Mouse (Mus musculus): Measurements from ENCODE around the gene Capn1. TPM values are rescaled to one million over a fixed set of nuclear protein-coding genes. Genes with fewer than 3 reads are reported as not detected.

Capn1 gene
- polyA plus RNA-seq (2014; fragmentation: Nextera tagmentation; extraction: Ambion mirVana): 16.1 and 16.6 TPM in 2 replicates

GRCm38 (mm10) chr19:6015511-6016315 lies at the start of gene Capn1:
Capn1 (minus strand) TSS chr19:6015897.
- H3K9ac ChIP-seq (replicated peaks; ENCODE audit: low read depth, low read length): peak within 1 kb of the TSS; percentile 45
- H3K4me2 ChIP-seq (replicated peaks; ENCODE audit: low read depth, low read length): peak within 1 kb of the TSS; percentile 90
- H3K27ac ChIP-seq (ENCODE audit: low read length): peak within 1 kb of the TSS; percentile 59; the same call in 1 of the 2 replicates
- 0 out of 2 replicates have a peak, but pooled peaks cover 3% of the 10 kb centered on the region for H3K4me1 ChIP-seq (ENCODE audit: control insufficient read depth, insufficient read depth, low read length)
- peak; percentile 68 for ATAC-seq (ENCODE audit: insufficient number of reproducible peaks, insufficient read depth, low FRiP score, low read depth)
- H3K4me3 ChIP-seq (ENCODE audit: low read depth, low read length): peak within 1 kb of the TSS; percentile 50
- no peaks in the 10 kb centered on the region for H3K27me3 ChIP-seq (ENCODE audit: control insufficient read depth, insufficient read depth, low read length)
- no peaks in the 10 kb centered on the region; the same call in 1 of the 2 replicates for H3K36me3 ChIP-seq (ENCODE audit: control insufficient read depth, insufficient read depth, low read length)
- 2% methylated on average over 40 of the region's 40 CpGs for WGBS
- H3K9me3 ChIP-seq (ENCODE audit: control insufficient read depth, low read depth, low read length): no peaks in the 10 kb centered on the region

GRCm38 (mm10) chr19:6063081-6063480 lies 47.4 kb upstream of the Capn1 start:
- Histone ChIP-seq H3K4me3 (ENCODE audit: low read depth, low read length) (no peak overlapping the region), H3K36me3 (ENCODE audit: control insufficient read depth, insufficient read depth, low read length) (peaks cover 13% of the 10 kb centered on the region), H3K27ac (ENCODE audit: low read length) (no peak overlapping the region), H3K27me3 (ENCODE audit: control insufficient read depth, insufficient read depth, low read length) (no peaks in the 10 kb centered on the region), H3K9ac (replicated peaks; ENCODE audit: low read depth, low read length) (0 out of 2 replicates have a peak overlapping the region, but pooled peaks have one; percentile 95), H3K9me3 (ENCODE audit: control insufficient read depth, low read depth, low read length) (no peaks in the 10 kb centered on the region), H3K4me2 (replicated peaks; ENCODE audit: low read depth, low read length) (no peak overlapping the region), H3K4me1 (ENCODE audit: control insufficient read depth, insufficient read depth, low read length) (peaks cover 24% of the 10 kb centered on the region)
- ATAC-seq (ENCODE audit: insufficient number of reproducible peaks, insufficient read depth, low FRiP score, low read depth): no peak
- WGBS: 92% methylated on average over 6 of the region's 6 CpGs

- H3K4me2 ChIP-seq (replicated peaks; ENCODE audit: low read depth, low read length): peak overlapping the region; percentile 99
- H3K27ac ChIP-seq (ENCODE audit: low read length): no peak overlapping the region
- ATAC-seq (ENCODE audit: insufficient number of reproducible peaks, insufficient read depth, low FRiP score, low read depth): no peak
- peak overlapping the region; percentile 79 for H3K4me3 ChIP-seq (ENCODE audit: low read depth, low read length)
- 36% methylated on average over 5 of the region's 5 CpGs for WGBS
- no peaks in the 10 kb centered on the region for H3K9me3 ChIP-seq (ENCODE audit: control insufficient read depth, low read depth, low read length)
- H3K27me3 ChIP-seq (ENCODE audit: control insufficient read depth, insufficient read depth, low read length): no peaks in the 10 kb centered on the region
- H3K9ac ChIP-seq (replicated peaks; ENCODE audit: low read depth, low read length): peak overlapping the region; percentile 95
- H3K36me3 ChIP-seq (ENCODE audit: control insufficient read depth, insufficient read depth, low read length): peaks cover 13% of the 10 kb centered on the region
- peaks cover 24% of the 10 kb centered on the region for H3K4me1 ChIP-seq (ENCODE audit: control insufficient read depth, insufficient read depth, low read length)
These were observed 46.7 kb upstream of the Capn1 start for GRCm38 (mm10) chr19:6062418-6062817.

GRCm38 (mm10) chr19:6061641-6062302 lies 46.1 kb upstream of the Capn1 start:
- ATAC-seq (ENCODE audit: insufficient number of reproducible peaks, insufficient read depth, low FRiP score, low read depth): no peak
- Histone ChIP-seq H3K4me1 (ENCODE audit: control insufficient read depth, insufficient read depth, low read length) (peaks cover 22% of the 10 kb centered on the region), H3K4me3 (ENCODE audit: low read depth, low read length) (peak overlapping the region; percentile 79), H3K4me2 (replicated peaks; ENCODE audit: low read depth, low read length) (peak overlapping the region; percentile 99), H3K9me3 (ENCODE audit: control insufficient read depth, low read depth, low read length) (no peaks in the 10 kb centered on the region), H3K36me3 (ENCODE audit: control insufficient read depth, insufficient read depth, low read length) (peaks cover 13% of the 10 kb centered on the region), H3K27me3 (ENCODE audit: control insufficient read depth, insufficient read depth, low read length) (no peaks in the 10 kb centered on the region), H3K9ac (replicated peaks; ENCODE audit: low read depth, low read length) (peak overlapping the region; percentile 95), H3K27ac (ENCODE audit: low read length) (peak overlapping the region; percentile 96)
- WGBS: 1% methylated on average over 44 of the region's 44 CpGs

- Histone ChIP-seq H3K36me3 (ENCODE audit: control insufficient read depth, insufficient read depth, low read length) (peaks cover 13% of the 10 kb centered on the region), H3K27me3 (ENCODE audit: control insufficient read depth, insufficient read depth, low read length) (no peaks in the 10 kb centered on the region), H3K4me1 (ENCODE audit: control insufficient read depth, insufficient read depth, low read length) (peaks cover 20% of the 10 kb centered on the region), H3K9me3 (ENCODE audit: control insufficient read depth, low read depth, low read length) (no peaks in the 10 kb centered on the region), H3K27ac (ENCODE audit: low read length) (peak within 1 kb of the TSS; percentile 96), H3K4me3 (ENCODE audit: low read depth, low read length) (peak within 1 kb of the TSS; percentile 79), H3K9ac (replicated peaks; ENCODE audit: low read depth, low read length) (peak within 1 kb of the TSS; percentile 95), H3K4me2 (replicated peaks; ENCODE audit: low read depth, low read length) (peak within 1 kb of the TSS; percentile 99)
- WGBS: under 1% methylated on average over 57 of the region's 58 CpGs
- peak; percentile 80 for ATAC-seq (ENCODE audit: insufficient number of reproducible peaks, insufficient read depth, low FRiP score, low read depth)
These were observed 45.4 kb upstream of the Capn1 start, which contains the start of gene Znhit2 for GRCm38 (mm10) chr19:6061021-6061533. Znhit2 (plus strand) TSS chr19:6061192.

- Histone ChIP-seq H3K9ac (replicated peaks; ENCODE audit: low read depth, low read length) (peak overlapping the region; percentile 86; the same call in 1 of the 2 replicates), H3K27ac (ENCODE audit: low read length) (no peak overlapping the region), H3K4me3 (ENCODE audit: low read depth, low read length) (peak overlapping the region; percentile 89), H3K36me3 (ENCODE audit: control insufficient read depth, insufficient read depth, low read length) (peaks cover 25% of the 10 kb centered on the region), H3K27me3 (ENCODE audit: control insufficient read depth, insufficient read depth, low read length) (no peaks in the 10 kb centered on the region), H3K4me2 (replicated peaks; ENCODE audit: low read depth, low read length) (peak overlapping the region; percentile 85), H3K4me1 (ENCODE audit: control insufficient read depth, insufficient read depth, low read length) (peaks cover 20% of the 10 kb centered on the region), H3K9me3 (ENCODE audit: control insufficient read depth, low read depth, low read length) (no peaks in the 10 kb centered on the region)
- 78% methylated on average over 5 of the region's 5 CpGs for whole genome bisulfite sequencing
- ATAC-seq (ENCODE audit: insufficient number of reproducible peaks, insufficient read depth, low FRiP score, low read depth): no peak
These were observed 43.3 kb upstream of the Capn1 start for GRCm38 (mm10) chr19:6058966-6059365.

- WGBS: 34% methylated on average over 5 of the region's 5 CpGs
- no peak for ATAC-seq (ENCODE audit: insufficient number of reproducible peaks, insufficient read depth, low FRiP score, low read depth)
- H3K4me2 ChIP-seq (replicated peaks; ENCODE audit: low read depth, low read length): peak overlapping the region; percentile 85
These were observed 42.8 kb upstream of the Capn1 start for GRCm38 (mm10) chr19:6058513-6058912.

More at GRCm38 (mm10) chr19:6058513-6058912, 42.8 kb upstream of the Capn1 start:
- H3K27ac ChIP-seq (ENCODE audit: low read length): no peak overlapping the region
- H3K9ac ChIP-seq (replicated peaks; ENCODE audit: low read depth, low read length): peak overlapping the region; percentile 86
- H3K4me1 ChIP-seq (ENCODE audit: control insufficient read depth, insufficient read depth, low read length): peaks cover 20% of the 10 kb centered on the region
- peaks cover 29% of the 10 kb centered on the region for H3K36me3 ChIP-seq (ENCODE audit: control insufficient read depth, insufficient read depth, low read length)
- no peaks in the 10 kb centered on the region for H3K27me3 ChIP-seq (ENCODE audit: control insufficient read depth, insufficient read depth, low read length)
- peak overlapping the region; percentile 89 for H3K4me3 ChIP-seq (ENCODE audit: low read depth, low read length)
- no peaks in the 10 kb centered on the region for H3K9me3 ChIP-seq (ENCODE audit: control insufficient read depth, low read depth, low read length)

All from stomach, embryonic 14.5 days (tissue).